Mouse (Mus musculus) hindbrain, embryonic 10.5 days (tissue): ENCODE results near the gene Smim27. TPM values are rescaled to one million over a fixed set of nuclear protein-coding genes. Genes with fewer than 3 reads are reported as not detected.
"Not testable (repeated sequence)": the region's sequence is repeated elsewhere in the genome, so short reads cannot be mapped to it uniquely, and the experiment has no call there.

Experiments
- DNase-seq: peaks from one replicate; pipeline ENCODE4 v3.0.0-alpha.2; 2017; ENCODE audit warnings: low spot score
- H3K27ac ChIP-seq: fragments of 300-500 bp; sonication (generic); 2 replicates; pipeline ENCODE4 v1.5.1; 2016; ENCODE audit warnings: mild to moderate bottlenecking, moderate library complexity
- H3K27me3 ChIP-seq: fragments of 300-500 bp; sonication (generic); 2 replicates; pipeline ENCODE4 v1.6.1; 2016; ENCODE audit warnings: mild to moderate bottlenecking; ENCODE audit not compliant: poor library complexity, insufficient read depth, severe bottlenecking
- H3K36me3 ChIP-seq: fragments of 300-500 bp; sonication (generic); 2 replicates; pipeline ENCODE4 v1.6.1; 2016; ENCODE audit warnings: mild to moderate bottlenecking, moderate library complexity
- H3K4me1 ChIP-seq: fragments of 300-500 bp; sonication (generic); replicated peaks from 2 replicates; pipeline ENCODE4 v1.6.1; 2016; ENCODE audit warnings: mild to moderate bottlenecking
- H3K4me3 ChIP-seq: fragments of 300-500 bp; sonication (generic); 2 replicates; pipeline ENCODE4 v1.5.1; 2016; ENCODE audit warnings: mild to moderate bottlenecking, moderate library complexity
- H3K9me3 ChIP-seq: fragments of 300-500 bp; sonication (generic); 2 replicates; pipeline ENCODE4 v1.6.1; 2016; ENCODE audit warnings: mild to moderate bottlenecking, moderate library complexity
- WGBS: fragments of 180-500 bp; shearing (Covaris S2); methylation state at CpG from one replicate; pipeline ENCODE4 v1.1.7; 2016; 5-methylcytosine and 5-hydroxymethylcytosine counted together
- polyA plus RNA-seq: library from polyadenylated mRNA; unstranded; fragments of >200 nt; fragmentation: Nextera tagmentation; extraction: Ambion mirVana; gene quantifications from 2 replicates; pipeline ENCODE4 v1.2.1, GENCODE M21; 2016

Smim27 gene
- polyA plus RNA-seq, 1 experiment from 2014 or later, result 26.6 TPM

GRCm38 (mm10) chr4:40268835-40269234 is 544 bp upstream of the Smim27 start:
- H3K27ac ChIP-seq, result peak overlapping the region; percentile 95
- under 1% methylated on average over 16 of the region's 16 CpGs for WGBS
- H3K4me3 ChIP-seq, result peak overlapping the region; percentile 71
- peaks cover 19% of the 10 kb centered on the region for H3K4me1 ChIP-seq
- no peaks in the 10 kb centered on the region for H3K27me3 ChIP-seq
- H3K9me3 ChIP-seq, result no peaks in the 10 kb centered on the region
- no peak for DNase-seq
- H3K36me3 ChIP-seq, result peaks cover 46% of the 10 kb centered on the region

DNA sequence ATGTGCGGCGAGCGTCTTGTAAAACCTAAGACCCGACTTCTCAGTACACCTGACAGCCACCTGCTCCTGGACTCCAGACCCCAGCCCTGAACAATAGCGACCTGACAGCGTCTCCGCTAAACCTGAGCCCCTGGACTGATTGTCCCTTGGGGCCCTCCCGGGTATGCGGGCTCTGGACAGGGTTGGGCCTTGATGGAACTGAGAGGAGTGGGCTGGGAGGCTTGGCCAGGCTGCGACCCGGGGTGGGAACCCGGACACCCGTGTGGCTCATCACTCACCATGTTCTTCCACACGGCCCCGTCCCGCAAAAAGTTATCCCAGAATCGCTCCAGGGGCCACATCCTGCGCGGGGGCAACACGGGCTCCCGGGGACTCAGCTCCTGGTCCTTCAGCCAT is 9.5 kb downstream of the Smim27 start:
- peaks cover 16% of the 10 kb centered on the region for H3K4me1 ChIP-seq
- no peak for DNase-seq
- under 1% methylated on average over 21 of the region's 21 CpGs for WGBS
- H3K36me3 ChIP-seq, result peaks cover 27% of the 10 kb centered on the region
- no peaks in the 10 kb centered on the region for H3K9me3 ChIP-seq
- no peaks in the 10 kb centered on the region for H3K27me3 ChIP-seq
- peak overlapping the region; percentile 89 for H3K27ac ChIP-seq
- peak overlapping the region; percentile 95 for H3K4me3 ChIP-seq

- Histone ChIP-seq H3K27me3 (no peaks in the 10 kb centered on the region), H3K9me3 (no peaks in the 10 kb centered on the region), H3K4me3 (peak within 1 kb of the TSS; percentile 95), H3K36me3 (peaks cover 24% of the 10 kb centered on the region), H3K4me1 (peaks cover 16% of the 10 kb centered on the region), H3K27ac (peak within 1 kb of the TSS; percentile 89)
- peak; percentile 97 for DNase-seq
- under 1% methylated on average over 36 of the region's 36 CpGs for WGBS
These were observed 10.0 kb downstream of the Smim27 start, which contains the start of gene Ndufb6 for GRCm38 (mm10) chr4:40279276-40279900. Gene Ndufb6 (minus strand): TSS chr4:40279421.

DNA sequence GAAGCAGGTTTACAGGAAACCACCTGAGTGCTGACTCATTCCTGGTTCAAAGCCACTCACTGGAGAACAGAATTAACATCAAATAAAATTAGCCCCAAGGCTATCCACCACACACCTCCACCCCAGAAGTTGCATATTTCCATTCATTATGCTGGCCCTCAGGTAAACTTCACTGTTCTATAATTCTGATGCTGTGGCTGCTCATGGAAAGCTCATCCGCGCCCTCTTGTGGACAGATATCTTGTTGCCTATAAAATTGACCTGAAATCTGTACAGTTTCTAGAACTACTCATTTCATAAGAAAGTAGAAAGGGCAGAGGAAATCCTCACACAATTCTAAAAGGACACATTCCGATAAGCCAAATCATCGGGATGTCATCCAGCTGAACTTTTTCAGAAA is 16.2 kb downstream of the Smim27 start:
- 28% methylated on average over 4 of the region's 4 CpGs for WGBS
- H3K36me3 ChIP-seq, result no peaks in the 10 kb centered on the region
- no peak overlapping the region for H3K27ac ChIP-seq
- H3K4me1 ChIP-seq, result no peaks in the 10 kb centered on the region
- peak; percentile 39 for DNase-seq
- H3K27me3 ChIP-seq, result no peaks in the 10 kb centered on the region
- no peak overlapping the region for H3K4me3 ChIP-seq
- peaks cover 4% of the 10 kb centered on the region; the same call in 1 of the 2 replicates for H3K9me3 ChIP-seq

DNA sequence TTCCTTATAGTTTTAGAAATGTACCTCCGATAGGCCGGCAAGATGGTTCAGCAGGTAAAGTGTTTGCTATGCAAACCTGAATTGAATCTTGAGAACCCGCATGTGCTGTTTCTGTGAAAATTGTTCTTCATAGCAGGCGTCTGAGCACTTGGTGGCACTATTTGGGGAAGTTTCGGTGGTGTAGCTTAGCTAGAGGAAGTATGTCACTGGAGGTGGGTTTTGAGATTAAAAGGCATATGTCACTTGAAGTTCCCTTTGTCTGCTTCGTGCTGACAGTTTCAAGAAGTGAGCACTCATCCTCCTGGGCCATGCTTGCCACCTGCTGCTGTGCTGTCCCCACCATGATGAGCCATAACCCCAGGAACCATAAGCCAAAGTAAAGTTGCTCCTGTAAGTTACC is 18.0 kb downstream of the Smim27 start:
- WGBS, result 80% methylated on average over 6 of the region's 6 CpGs
- Histone ChIP-seq H3K36me3 (no peaks in the 10 kb centered on the region), H3K4me3 (no peak overlapping the region), H3K9me3 (peaks cover 6% of the 10 kb centered on the region; the same call in 1 of the 2 replicates), H3K27ac (no peak overlapping the region), H3K4me1 (no peaks in the 10 kb centered on the region), H3K27me3 (no peaks in the 10 kb centered on the region)
- DNase-seq, result no peak

DNA sequence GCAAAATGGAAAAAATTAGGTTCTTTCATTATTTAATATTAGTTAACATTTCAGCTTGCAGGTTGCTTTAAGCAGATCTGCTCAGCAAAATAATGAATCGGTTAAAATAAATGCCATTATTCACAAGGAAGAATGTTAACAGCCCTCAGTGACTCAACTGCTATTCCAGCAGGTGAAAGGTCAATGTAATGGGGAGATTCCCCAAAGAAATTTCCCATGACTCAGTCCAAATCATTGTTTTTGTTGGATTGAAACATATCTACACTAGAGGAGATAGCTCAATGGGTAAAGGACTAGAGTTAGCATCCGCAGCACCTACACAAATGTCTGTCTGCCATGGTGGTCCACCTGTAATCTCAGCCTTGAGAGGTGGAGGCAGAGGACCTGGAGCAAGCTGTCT is 19.7 kb downstream of the Smim27 start:
- H3K9me3 ChIP-seq, result peaks cover 9% of the 10 kb centered on the region; the same call in 1 of the 2 replicates
- DNase-seq, result no peak
- WGBS, result 87% methylated on average over 2 of the region's 2 CpGs
- H3K36me3 ChIP-seq, result no peaks in the 10 kb centered on the region
- no peak overlapping the region for H3K27ac ChIP-seq
- no peaks in the 10 kb centered on the region for H3K4me1 ChIP-seq
- no peaks in the 10 kb centered on the region for H3K27me3 ChIP-seq
- H3K4me3 ChIP-seq, result no peak overlapping the region

- H3K4me3 ChIP-seq, H3K27ac ChIP-seq, DNase-seq, H3K36me3 ChIP-seq, H3K4me1 ChIP-seq, H3K27me3 ChIP-seq: not testable (repeated sequence)
- WGBS, result 92% methylated on average over 11 of the region's 11 CpGs
- peaks cover 14% of the 10 kb centered on the region; the same call in 1 of the 2 replicates for H3K9me3 ChIP-seq
These were observed 22.1 kb downstream of the Smim27 start for GRCm38 (mm10) chr4:40291511-40291910.

GRCm38 (mm10) chr4:40299169-40299568 is 29.8 kb downstream of the Smim27 start:
- Histone ChIP-seq H3K36me3 (no peaks in the 10 kb centered on the region), H3K4me3 (no peak overlapping the region), H3K27me3 (no peaks in the 10 kb centered on the region), H3K9me3 (peaks cover 4% of the 10 kb centered on the region; the same call in 1 of the 2 replicates), H3K27ac (no peak overlapping the region), H3K4me1 (no peaks in the 10 kb centered on the region)
- DNase-seq, result no peak
- 84% methylated on average over 5 of the region's 5 CpGs for WGBS

GRCm38 (mm10) chr4:40301076-40301789 is 31.9 kb downstream of the Smim27 start:
- WGBS, result 16% methylated on average over 16 of the region's 16 CpGs
- H3K27me3 ChIP-seq, result no peaks in the 10 kb centered on the region
- H3K27ac ChIP-seq, result no peak overlapping the region
- H3K9me3 ChIP-seq, result no peaks in the 10 kb centered on the region
- peak; percentile 80 for DNase-seq
- no peaks in the 10 kb centered on the region for H3K36me3 ChIP-seq
- H3K4me1 ChIP-seq, result no peaks in the 10 kb centered on the region
- 0 out of 2 replicates have a peak overlapping the region, but pooled peaks have one; percentile 27 for H3K4me3 ChIP-seq

- no peak overlapping the region for H3K4me3 ChIP-seq
- no peak overlapping the region for H3K27ac ChIP-seq
- DNase-seq, result no peak
- no peaks in the 10 kb centered on the region for H3K4me1 ChIP-seq
- no peaks in the 10 kb centered on the region for H3K9me3 ChIP-seq
- no peaks in the 10 kb centered on the region for H3K27me3 ChIP-seq
- 87% methylated on average over 10 of the region's 10 CpGs for WGBS
- no peaks in the 10 kb centered on the region for H3K36me3 ChIP-seq
These were observed 33.2 kb downstream of the Smim27 start for GRCm38 (mm10) chr4:40302445-40303125.

- H3K36me3 ChIP-seq, result no peaks in the 10 kb centered on the region
- H3K27ac ChIP-seq, result no peak overlapping the region
- H3K4me1 ChIP-seq, result no peaks in the 10 kb centered on the region
- no peaks in the 10 kb centered on the region for H3K27me3 ChIP-seq
- DNase-seq, result no peak
- H3K4me3 ChIP-seq, result no peak overlapping the region
- H3K9me3 ChIP-seq, result no peaks in the 10 kb centered on the region
These were observed 40.3 kb downstream of the Smim27 start for GRCm38 (mm10) chr4:40309682-40310081.

DNA sequence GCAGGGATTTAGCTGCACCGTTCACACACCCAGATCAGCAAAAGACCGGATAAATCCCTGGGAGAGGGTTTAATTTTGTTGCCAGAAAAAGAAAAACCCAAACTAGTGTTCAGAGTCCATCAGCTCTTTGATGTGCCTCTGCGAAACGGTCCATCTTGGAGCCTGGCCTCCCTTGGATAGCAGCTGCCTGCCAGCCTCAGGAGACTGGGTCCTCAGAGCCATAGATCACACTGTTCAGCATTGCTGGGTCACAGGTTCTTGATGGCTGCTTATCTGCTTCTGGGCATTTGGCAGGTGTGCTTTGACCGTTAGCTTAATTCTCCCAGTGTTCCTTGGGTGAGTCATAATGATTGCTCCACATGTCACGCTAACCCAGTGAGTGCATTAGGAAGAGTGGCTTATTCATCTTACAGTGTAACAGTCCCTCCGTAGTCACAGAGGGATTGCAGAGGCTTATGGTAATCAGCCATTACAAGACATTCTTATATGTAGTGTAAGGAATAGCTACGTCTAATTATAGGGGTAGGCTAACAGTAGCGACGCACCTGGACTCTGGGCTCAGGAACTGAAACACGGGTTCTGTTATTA is 41.5 kb downstream of the Smim27 start:
- Histone ChIP-seq H3K27me3 (no peaks in the 10 kb centered on the region), H3K36me3 (no peaks in the 10 kb centered on the region), H3K9me3 (no peaks in the 10 kb centered on the region), H3K4me3 (no peak overlapping the region), H3K4me1 (no peaks in the 10 kb centered on the region), H3K27ac (no peak overlapping the region)
- no peak for DNase-seq
- 87% methylated on average over 11 of the region's 11 CpGs for WGBS

- WGBS, result 89% methylated on average over 1 of the region's 1 CpGs
- Histone ChIP-seq H3K36me3 (no peaks in the 10 kb centered on the region), H3K4me3 (no peak overlapping the region), H3K27me3 (no peaks in the 10 kb centered on the region), H3K9me3 (no peaks in the 10 kb centered on the region), H3K27ac (no peak overlapping the region), H3K4me1 (no peaks in the 10 kb centered on the region)
- DNase-seq, result no peak
These were observed 42.8 kb downstream of the Smim27 start for GRCm38 (mm10) chr4:40312213-40312612.
